Mouse (Mus musculus): Measurements from ENCODE around the gene Dnajc21.
"Not testable (repeated sequence)": the region's sequence is repeated elsewhere in the genome, so short reads cannot be mapped to it uniquely, and the experiment has no call there.

Gene Dnajc21

GRCm38 (mm10) chr15:10470151-10470831 is at the start of gene Dnajc21:
Gene Dnajc21, minus strand, starts transcription at chr15:10470516.
- DNase-seq, result peak; percentile 91

DNA sequence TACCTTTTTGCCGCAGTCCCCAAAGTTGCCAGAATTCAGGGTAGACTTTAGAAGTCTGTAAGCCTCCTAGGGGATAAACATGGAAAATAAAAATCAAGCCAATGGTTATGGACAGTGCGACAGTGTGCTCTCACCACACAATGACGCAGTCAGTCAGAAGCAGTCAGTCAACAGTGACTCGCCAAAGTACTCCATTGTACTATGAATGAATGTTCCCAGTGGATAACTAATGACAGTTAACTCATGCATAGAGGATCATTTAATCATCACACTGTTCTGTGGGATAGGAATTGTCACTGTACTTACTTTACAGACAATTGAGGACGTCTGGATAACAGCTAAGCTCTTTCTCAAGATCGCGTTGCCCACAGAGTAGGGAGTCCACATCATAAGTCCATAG is 44.9 kb upstream of the Dnajc21 start:
- no peak for DNase-seq

GRCm38 (mm10) chr15:10506099-10506498 is 35.8 kb upstream of the Dnajc21 start:
- DNase-seq, result peak; percentile 50

DNA sequence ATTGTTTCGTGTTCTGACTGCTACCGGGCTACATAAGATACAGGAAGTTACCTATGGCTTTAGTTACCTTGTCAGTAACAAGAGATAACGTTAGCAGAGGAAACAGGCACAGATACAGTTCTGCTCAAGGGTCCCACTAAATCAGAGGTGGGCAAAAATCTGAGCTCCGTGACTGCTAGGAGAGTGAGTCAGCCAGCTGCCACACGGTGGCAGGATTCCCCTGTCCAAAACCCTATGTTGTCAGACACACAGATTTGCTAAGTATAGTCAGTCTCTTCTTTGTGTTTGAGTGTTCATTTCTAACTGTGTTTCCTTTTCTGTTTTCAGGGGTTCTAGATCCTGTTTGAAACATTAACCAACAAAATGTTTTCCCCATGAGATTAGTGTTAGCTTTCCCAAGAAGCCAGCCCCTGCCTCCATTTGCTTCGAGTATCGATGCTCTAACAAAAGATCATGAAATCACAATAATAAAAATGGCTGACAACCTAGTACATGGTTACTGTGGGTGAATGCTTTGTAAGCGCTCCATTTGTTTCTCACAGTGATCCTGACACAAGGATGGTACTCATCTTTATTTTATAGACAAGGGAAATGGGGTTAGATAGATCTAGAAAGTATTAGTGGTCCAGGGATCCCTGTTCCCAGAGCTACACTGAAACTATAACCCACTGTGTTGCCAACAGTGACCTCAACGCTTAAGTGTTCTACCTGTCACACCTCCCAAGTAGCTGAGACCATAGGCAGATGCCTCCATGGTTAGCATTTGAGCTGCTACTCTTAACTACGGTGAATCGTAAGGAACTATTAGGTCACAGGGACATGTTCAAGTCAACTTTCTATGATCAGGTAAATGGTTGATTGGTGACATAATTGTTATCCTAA is 30.8 kb upstream of the Dnajc21 start:
- DNase-seq, result peak; percentile 65

GRCm38 (mm10) chr15:10500035-10500434 is 29.7 kb upstream of the Dnajc21 start:
- DNase-seq, result no peak

- DNase-seq, result no peak
Observed at GRCm38 (mm10) chr15:10499593-10499992, 29.3 kb upstream of the Dnajc21 start.

DNA sequence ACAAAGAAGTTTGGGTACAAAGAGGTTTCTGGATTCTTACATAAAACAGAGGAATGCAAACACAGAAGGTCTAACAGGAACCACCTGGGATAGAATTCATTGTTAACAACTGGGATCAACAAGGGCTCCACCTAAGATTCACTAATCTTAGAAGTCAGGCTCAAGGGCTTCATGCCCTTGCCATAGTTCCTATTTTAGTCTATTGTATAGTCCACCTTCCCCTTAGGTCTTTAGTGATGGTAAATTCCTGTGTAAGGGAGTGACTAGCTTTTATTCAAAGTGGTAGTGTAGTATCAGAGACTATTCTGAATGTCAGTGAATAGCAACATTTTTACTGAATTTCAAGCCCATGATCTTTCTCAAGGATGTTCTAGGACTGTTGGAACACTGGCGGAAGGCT is 26.4 kb upstream of the Dnajc21 start:
- DNase-seq, result not testable (repeated sequence)

GRCm38 (mm10) chr15:10495944-10496343 is 25.6 kb upstream of the Dnajc21 start:
- DNase-seq, result no peak

DNA sequence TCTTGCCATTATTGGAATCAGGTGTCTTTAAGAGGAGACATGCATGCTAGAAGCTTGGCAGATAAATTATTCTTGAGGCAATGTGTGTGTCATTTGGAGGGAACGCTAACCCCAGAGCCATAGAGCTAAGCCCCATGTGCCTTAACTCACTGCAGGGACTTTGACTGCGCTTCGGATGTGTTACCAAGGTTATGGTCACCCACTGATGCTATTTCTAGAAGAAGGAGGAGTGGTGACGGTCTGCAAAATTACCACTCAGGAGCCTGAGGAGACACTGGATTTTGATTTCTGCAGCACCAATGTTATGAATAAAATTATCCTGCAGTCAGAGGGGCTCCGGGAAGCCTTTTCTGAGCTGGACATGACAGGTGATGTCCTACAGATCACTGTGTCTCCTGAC is 19.8 kb upstream of the Dnajc21 start:
- DNase-seq, result no peak

DNA sequence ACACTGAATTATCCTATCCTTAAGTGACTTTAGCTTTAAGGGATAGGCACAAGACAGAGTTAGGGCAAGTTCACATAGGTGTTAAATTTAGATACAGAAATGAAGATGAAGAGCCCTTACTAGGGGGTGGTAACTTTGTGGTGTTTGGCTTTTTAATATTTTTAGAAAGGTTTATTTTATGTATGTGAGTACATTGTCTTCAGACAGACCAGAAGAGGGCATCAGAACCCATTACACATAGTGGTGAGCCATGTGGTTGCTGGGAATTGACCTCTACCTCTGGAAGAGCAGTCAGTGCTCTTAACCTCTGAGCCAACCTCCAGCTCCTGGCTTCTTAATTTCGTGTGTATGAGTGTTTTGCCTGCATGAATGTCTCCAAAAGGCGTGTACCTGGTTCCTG is 16.9 kb upstream of the Dnajc21 start:
- no peak for DNase-seq

GRCm38 (mm10) chr15:10486365-10486839 is 16.1 kb upstream of the Dnajc21 start:
- no peak for DNase-seq

DNA sequence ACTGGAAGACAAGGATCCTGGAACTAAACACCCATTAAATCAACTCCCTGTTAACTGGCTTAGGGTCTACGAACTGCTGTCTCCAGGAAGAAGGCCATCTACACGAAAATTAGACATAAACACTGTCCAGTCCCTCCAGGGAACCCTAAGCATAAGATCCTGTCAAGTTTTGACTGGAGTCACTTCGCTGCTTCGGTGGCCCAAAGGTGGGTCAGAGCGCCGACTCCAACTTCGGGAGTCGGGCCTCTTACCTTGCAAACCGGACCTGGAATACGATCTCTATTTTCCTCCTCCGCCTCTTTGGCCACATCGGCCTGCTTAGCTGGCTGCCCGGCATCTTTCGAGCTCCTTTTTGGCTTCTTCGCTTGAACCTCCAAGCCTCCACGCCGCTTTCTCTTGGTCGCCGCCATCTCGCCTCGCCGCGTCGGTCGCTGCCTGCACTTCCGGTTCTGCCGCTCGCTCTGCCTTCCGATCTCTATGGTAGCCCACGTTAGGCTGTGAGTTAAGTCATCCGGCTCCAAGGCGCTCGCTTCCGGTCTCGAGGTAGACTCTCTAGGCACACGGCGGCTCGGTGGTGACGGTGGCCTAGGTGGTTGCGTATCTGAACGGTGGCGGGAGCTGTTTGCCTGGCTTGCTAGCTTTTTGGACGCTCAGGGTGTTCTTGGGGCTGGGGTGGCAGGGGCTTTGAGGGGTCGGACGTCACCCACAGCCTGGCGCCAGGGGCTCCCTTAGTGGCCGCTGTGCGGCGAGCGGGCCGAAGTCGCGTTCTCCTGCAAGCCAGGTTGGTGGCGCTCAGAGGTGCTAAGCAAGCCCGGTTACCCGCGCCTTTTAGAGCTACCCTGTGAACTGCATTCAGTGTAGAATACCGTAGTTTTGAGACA is 15.4 kb upstream of the Dnajc21 start, which contains the start of the genes Brix1 and Rad1:
Gene Brix1 (minus strand): TSS at position 464 of the 881 bp plus-strand sequence.
Gene Rad1 (plus strand): TSS at position 535 of the 881 bp plus-strand sequence.
- peak; percentile 96 for DNase-seq

- DNase-seq, result no peak
Observed at GRCm38 (mm10) chr15:10470941-10471340, 625 bp upstream of the Dnajc21 start.

- no peak for DNase-seq
Observed at GRCm38 (mm10) chr15:10469641-10470150, 620 bp downstream of the Dnajc21 start.

GRCm38 (mm10) chr15:10468761-10469160 is 1.6 kb downstream of the Dnajc21 start:
- no peak for DNase-seq

GRCm38 (mm10) chr15:10464678-10465077 is 5.6 kb downstream of the Dnajc21 start:
- DNase-seq, result no peak

DNA sequence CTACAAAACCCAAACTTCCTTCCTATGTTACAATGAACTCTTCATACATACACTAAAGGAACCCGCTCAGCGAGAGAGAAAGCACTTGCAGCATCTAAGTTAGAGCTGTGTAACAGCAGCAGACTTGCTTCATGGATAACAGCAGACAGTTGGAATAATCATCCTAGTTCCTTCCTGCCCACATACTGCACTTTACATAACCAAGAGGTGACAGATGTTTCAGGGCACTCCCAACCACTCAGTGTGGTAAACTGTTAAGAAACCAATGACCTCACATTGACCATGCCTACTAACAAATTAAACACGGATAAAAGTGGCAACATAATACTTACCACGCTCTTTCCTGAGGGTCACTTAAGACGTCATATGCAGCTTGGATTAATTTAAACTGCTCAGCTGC is 6.8 kb downstream of the Dnajc21 start:
- no peak for DNase-seq

DNA sequence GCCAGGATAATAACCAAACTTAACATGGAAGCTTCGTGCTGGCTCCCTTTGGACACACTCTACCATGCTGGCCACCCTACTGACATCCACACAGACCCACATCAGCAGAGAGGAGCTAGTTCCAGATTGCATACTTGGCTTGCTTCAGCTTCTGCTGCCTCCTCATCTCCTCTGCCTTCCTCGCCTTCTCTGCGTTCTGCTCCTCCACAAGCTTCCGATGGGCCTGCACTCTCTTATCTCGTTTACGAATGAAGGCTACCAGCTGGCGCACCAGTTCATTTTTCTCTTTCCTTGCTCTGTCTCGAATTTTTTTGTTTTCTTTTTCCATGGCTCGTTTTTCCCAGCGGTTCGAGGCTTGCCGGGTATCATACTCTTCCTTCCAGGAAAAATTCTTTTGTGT is 9.3 kb downstream of the Dnajc21 start:
- DNase-seq, result no peak

GRCm38 (mm10) chr15:10447102-10447501 is 23.2 kb downstream of the Dnajc21 start:
- DNase-seq, result no peak

DNA sequence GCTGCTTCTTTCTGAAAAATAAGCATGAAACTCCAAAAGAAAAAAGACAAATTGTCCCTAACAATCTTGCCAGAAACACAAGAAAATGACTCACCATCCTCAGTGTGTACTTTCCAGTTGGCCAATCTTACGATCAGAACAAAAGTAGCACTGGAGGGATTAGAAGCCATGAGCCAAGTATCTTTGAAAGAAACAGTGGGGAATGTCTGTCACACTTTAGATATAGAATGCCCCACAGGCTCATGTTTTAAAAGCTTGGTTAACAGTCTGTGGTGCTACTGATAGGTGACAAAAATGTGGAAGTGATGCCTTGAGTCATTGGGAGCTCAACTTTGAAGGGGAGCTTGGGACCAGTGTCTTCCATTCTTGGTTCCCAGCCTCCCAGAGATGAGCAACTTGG is 28.0 kb downstream of the Dnajc21 start:
- DNase-seq, result no peak

GRCm38 (mm10) chr15:10441493-10441892 is 28.8 kb downstream of the Dnajc21 start:
- DNase-seq, result no peak

DNA sequence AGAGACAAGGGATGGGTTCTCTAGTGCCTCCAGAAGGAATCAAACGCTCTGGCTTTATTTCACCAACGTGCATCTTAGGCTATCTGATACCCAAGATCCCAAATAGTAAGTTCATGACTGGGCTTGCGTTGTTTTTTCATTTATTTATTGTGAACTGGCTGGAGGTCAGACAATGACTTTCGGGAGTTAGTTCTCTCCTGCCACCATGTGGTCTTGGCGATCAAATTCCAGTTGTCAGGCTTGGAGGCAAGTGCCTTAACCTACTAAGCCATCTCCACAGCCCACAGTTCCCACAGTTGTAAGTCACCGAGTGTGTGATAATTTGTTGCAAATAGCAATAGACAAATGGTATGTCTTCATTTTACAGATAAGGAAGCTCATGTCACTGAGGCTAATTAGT is 30.4 kb downstream of the Dnajc21 start:
- DNase-seq, result peak; percentile 6

- DNase-seq, result no peak
Observed at GRCm38 (mm10) chr15:10436893-10437292, 33.4 kb downstream of the Dnajc21 start.
